Mouse (Mus musculus): Measurements from ENCODE around the gene Tmed5. TPM values are rescaled to one million over a fixed set of nuclear protein-coding genes. Genes with fewer than 3 reads are reported as not detected.

Gene Tmed5
- total RNA-seq, 2 experiments from 2014 or later, result 28.6 to 30.3 TPM

Other genes starting within 250 kb of the Tmed5 start
- 10 to 100 TPM; 48.6 to 54.7 TPM for gene Rpl5, start 232.1 kb downstream of the Tmed5 start, total RNA-seq (2021)
- gene Fam69a, start 145.5 kb downstream of the Tmed5 start, total RNA-seq (2021), result 10 to 100 TPM; 29.1 to 36.2 TPM
- 10 to 100 TPM; 57.4 to 58.0 TPM for gene Mtf2, start 66.9 kb downstream of the Tmed5 start, total RNA-seq (2021)
- gene Ccdc18, start 255 bp upstream of the Tmed5 start, total RNA-seq (2021), result 1 to 10 TPM; 1.4 to 1.6 TPM
- gene Dr1, start 136.3 kb upstream of the Tmed5 start, total RNA-seq (2021), result 10 to 100 TPM; 36.1 to 37.0 TPM
- gene Pigg, start 180.0 kb upstream of the Tmed5 start, total RNA-seq (2021), result 10 to 100 TPM; 12.4 to 13.0 TPM
- 10 to 100 TPM; 56.6 to 62.8 TPM for gene Gm42517, start 235.3 kb upstream of the Tmed5 start, total RNA-seq (2021)